In the genomic region with DNA sequence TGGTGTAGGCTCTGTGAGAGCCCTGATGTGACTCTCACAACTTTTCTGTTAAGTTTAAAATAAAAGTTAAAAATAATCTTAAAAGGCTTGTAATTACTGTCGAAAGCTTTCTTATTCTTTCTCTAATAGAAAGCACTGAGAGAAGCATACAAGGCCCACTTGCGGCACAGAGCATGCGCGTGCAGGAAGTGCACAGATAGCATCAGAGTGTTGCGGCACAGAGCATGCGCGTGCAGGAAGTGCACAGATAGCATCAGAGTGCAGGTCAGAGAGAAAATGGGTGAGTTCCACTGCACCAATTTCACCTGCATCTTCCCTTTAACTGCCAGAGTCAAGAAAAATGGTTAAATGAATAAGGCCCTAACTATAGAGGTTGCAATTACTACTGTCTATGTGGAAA, we compare ENCODE assay signal across 26 mouse cellular contexts.
A peak's percentile ranks its signal among the peaks of the same experiment; 100 is the strongest.
DNase-seq lines count a peak whose midpoint lies in the region; ATAC-seq lines count a peak whose summit lies in the region.
"Had no signal": no experiment of that assay in that cellular context is flagged by ENCODE, and none has a peak within 500 bp of the region (broad histone marks: within the 10 kb centered on the region; RNA-seq: fewer than 3 reads in every experiment).

No protein-coding gene starts in this region.

- H3K36me3 ChIP-seq in forebrain, embryonic 10.5 days (replicated peaks) = peaks cover 15% of the 10 kb centered on the region

- intact Hi-C loops in heart, postnatal 36 days (cut with DNase I) = no loop called here
- intact Hi-C loops in gastrocnemius, postnatal 14 days (cut with DNase I; ENCODE audit: low total_unique reads) = no loop called here

- no peak overlapping the region for H3K27ac ChIP-seq in forebrain, embryonic 10.5 days
- H3K27ac ChIP-seq: forebrain, embryonic 12.5 days; heart, embryonic 10.5 days; heart, embryonic 15.5 days; hindbrain, embryonic 12.5 days; hindbrain, postnatal 0 days; limb, embryonic 13.5 days; lung, embryonic 15.5 days; midbrain, embryonic 12.5 days; stomach, embryonic 15.5 days had no signal

- H3K27me3 ChIP-seq in forebrain, embryonic 10.5 days (ENCODE audit: poor library complexity, severe bottlenecking) = no peaks in the 10 kb centered on the region
- H3K27me3 ChIP-seq: forebrain, embryonic 12.5 days; heart, embryonic 15.5 days; hindbrain, embryonic 12.5 days; limb, embryonic 13.5 days; lung, embryonic 15.5 days; megakaryocyte, embryonic 14.5 days; midbrain, embryonic 12.5 days; stomach, embryonic 15.5 days had no signal

- H3K4me3 ChIP-seq in forebrain, embryonic 10.5 days = no peak overlapping the region
- H3K4me3 ChIP-seq: erythroblast, embryonic 14.5 days; forebrain, embryonic 12.5 days; heart, embryonic 10.5 days; heart, embryonic 15.5 days; hindbrain, embryonic 12.5 days; limb, embryonic 13.5 days; lung, embryonic 15.5 days; megakaryocyte, embryonic 14.5 days; midbrain, embryonic 12.5 days; stomach, embryonic 15.5 days had no signal

- peaks cover 3% of the 10 kb centered on the region; the same call in 1 of the 2 replicates for H3K9me3 ChIP-seq in forebrain, embryonic 10.5 days
- H3K9me3 ChIP-seq: forebrain, embryonic 12.5 days; heart, embryonic 10.5 days; heart, embryonic 15.5 days; hindbrain, embryonic 12.5 days; limb, embryonic 13.5 days; lung, embryonic 15.5 days; megakaryocyte, embryonic 14.5 days; midbrain, embryonic 12.5 days; stomach, embryonic 15.5 days had no signal

- DNase-seq in heart, adult 11 months = peak; percentile 44
- DNase-seq in heart, postnatal 36 days = no peak
- DNase-seq in thymus, postnatal 10 days (ENCODE audit: low spot score in 2 of 2) = peak; percentile 12 to 34
- DNase-seq in gastrocnemius, postnatal 14 days = no peak
- DNase-seq in forebrain, embryonic 10.5 days (ENCODE audit: extremely low spot score, low spot score) = no peak
- DNase-seq in layer of hippocampus, adult 9-11 months = no peak
- DNase-seq in layer of hippocampus, postnatal 36 days = no peak
- DNase-seq: adrenal gland, adult 8-10 months; cerebellum, postnatal 10 days; forebrain, postnatal 0 days; kidney, adult 9 months; kidney, postnatal 10 days; right cerebral cortex, postnatal 25 days had no signal

- 95% methylated on average over 7 of the region's 7 CpGs for WGBS in forebrain, embryonic 10.5 days

- ATAC-seq in megakaryocyte, adult 5-6 weeks (ENCODE audit: poor library complexity, severe bottlenecking) = peak; percentile 75
- ATAC-seq: forebrain, postnatal 0 days; hindbrain, postnatal 0 days; intestine, postnatal 0 days had no signal

- peaks cover 28% of the 10 kb centered on the region for H3K4me1 ChIP-seq in forebrain, embryonic 10.5 days
- H3K4me1 ChIP-seq: heart, embryonic 10.5 days; heart, embryonic 15.5 days; lung, embryonic 15.5 days; stomach, embryonic 15.5 days had no signal

Comparison
In these comparisons a context has a peak if more than half of its experiments do, and no peak if none do; other contexts are left out.
1. DNase-seq: peak in heart, adult 11 months (single experiment) and thymus, postnatal 10 days (2 of 2); none in heart, postnatal 36 days (0 of 2), gastrocnemius, postnatal 14 days (single experiment), forebrain, embryonic 10.5 days (single experiment), layer of hippocampus, adult 9-11 months (single experiment) and layer of hippocampus, postnatal 36 days (0 of 2).